Mouse (Mus musculus) liver, embryonic 15.5 days (tissue): Measurements from ENCODE around the gene Prokr2. TPM values are rescaled to one million over a fixed set of nuclear protein-coding genes. Genes with fewer than 3 reads are reported as not detected.

ENCODE experiments used
- ATAC-seq: fragments of 200-750 bp; cut with Nextera tagmentation; 2 replicates; pipeline ENCODE4 v1.8.0; 2017; ENCODE audit warnings: moderate number of reproducible peaks, mild to moderate bottlenecking, moderate library complexity; ENCODE audit not compliant: insufficient read depth
- H3K27ac ChIP-seq: fragments of 300-500 bp; sonication (generic); replicated peaks from 2 replicates; pipeline ENCODE4 v1.5.1; 2015; ENCODE audit warnings: mild to moderate bottlenecking, inconsistent platforms
- H3K27me3 ChIP-seq: fragments of 300-500 bp; sonication (generic); 2 replicates; pipeline ENCODE4 v1.6.1; 2015; ENCODE audit warnings: mild to moderate bottlenecking, inconsistent platforms
- H3K36me3 ChIP-seq: fragments of 300-500 bp; sonication (generic); replicated peaks from 2 replicates; pipeline ENCODE4 v1.6.1; 2015; ENCODE audit warnings: moderate library complexity, mild to moderate bottlenecking, inconsistent platforms
- H3K4me1 ChIP-seq: fragments of 300-500 bp; sonication (generic); replicated peaks from 2 replicates; pipeline ENCODE4 v1.6.1; 2015; ENCODE audit warnings: inconsistent platforms
- H3K4me2 ChIP-seq: fragments of 300-500 bp; sonication (generic); 2 replicates; pipeline ENCODE4 v1.6.1; 2015; ENCODE audit warnings: moderate library complexity, mild to moderate bottlenecking, inconsistent platforms
- H3K4me3 ChIP-seq: fragments of 300-500 bp; sonication (generic); replicated peaks from 2 replicates; pipeline ENCODE4 v1.5.1; 2015; ENCODE audit warnings: mild to moderate bottlenecking, inconsistent platforms
- H3K9ac ChIP-seq: fragments of 300-500 bp; sonication (generic); 2 replicates; pipeline ENCODE4 v1.6.1; 2015; ENCODE audit warnings: moderate library complexity, mild to moderate bottlenecking, inconsistent platforms
- H3K9me3 ChIP-seq: fragments of 300-500 bp; sonication (generic); replicated peaks from 2 replicates; pipeline ENCODE4 v1.6.1; 2016; ENCODE audit warnings: inconsistent platforms
- WGBS: fragments of 180-500 bp; shearing (Covaris S2); methylation state at CpG from one replicate; pipeline ENCODE4 v1.1.7; 2015; ENCODE audit warnings: mixed read lengths; ENCODE audit not compliant: insufficient replicate concordance; 5-methylcytosine and 5-hydroxymethylcytosine counted together
- polyA plus RNA-seq: library from polyadenylated mRNA; unstranded; fragments of >200 nt; fragmentation: Nextera tagmentation; extraction: Ambion mirVana; gene quantifications from 2 replicates; pipeline ENCODE4 v1.2.1, GENCODE M21; 2015

Gene Prokr2
- polyA plus RNA-seq, result 0.15 and 0.16 TPM in 2 replicates

GRCm38 (mm10) chr2:132385194-132385838, at the start of gene Prokr2:
Gene Prokr2 (minus strand): TSS chr2:132385447.
- H3K4me2 ChIP-seq, result peak within 1 kb of the TSS; percentile 62
- no peak within 1 kb of the TSS for H3K9ac ChIP-seq
- H3K4me1 ChIP-seq, result no peaks in the 10 kb centered on the region
- no peak for ATAC-seq
- 2% methylated on average over 29 of the region's 29 CpGs for WGBS
- no peak within 1 kb of the TSS for H3K27ac ChIP-seq
- peak within 1 kb of the TSS; percentile 38 for H3K4me3 ChIP-seq
- peaks cover 50% of the 10 kb centered on the region for H3K27me3 ChIP-seq
- no peaks in the 10 kb centered on the region for H3K36me3 ChIP-seq
- no peaks in the 10 kb centered on the region for H3K9me3 ChIP-seq

GRCm38 (mm10) chr2:132427160-132427941, 42.1 kb upstream of the Prokr2 start:
- Histone ChIP-seq H3K27me3 (no peaks in the 10 kb centered on the region), H3K36me3 (no peaks in the 10 kb centered on the region), H3K27ac (no peak overlapping the region), H3K9ac (no peak overlapping the region), H3K4me1 (no peaks in the 10 kb centered on the region), H3K9me3 (no peaks in the 10 kb centered on the region), H3K4me2 (no peak overlapping the region), H3K4me3 (no peak overlapping the region)
- no peak for ATAC-seq
- WGBS, result 63% methylated on average over 17 of the region's 17 CpGs

GRCm38 (mm10) chr2:132425576-132425975, 40.3 kb upstream of the Prokr2 start:
- Histone ChIP-seq H3K27me3 (no peaks in the 10 kb centered on the region), H3K4me2 (no peak overlapping the region), H3K27ac (no peak overlapping the region), H3K4me3 (no peak overlapping the region), H3K9ac (no peak overlapping the region), H3K4me1 (no peaks in the 10 kb centered on the region), H3K36me3 (no peaks in the 10 kb centered on the region), H3K9me3 (no peaks in the 10 kb centered on the region)
- ATAC-seq, result no peak
- 69% methylated on average over 6 of the region's 6 CpGs for WGBS

- H3K4me3 ChIP-seq, result no peak overlapping the region
- H3K36me3 ChIP-seq, result no peaks in the 10 kb centered on the region
- no peak overlapping the region for H3K9ac ChIP-seq
- H3K4me1 ChIP-seq, result no peaks in the 10 kb centered on the region
- H3K27me3 ChIP-seq, result no peaks in the 10 kb centered on the region
- no peak overlapping the region for H3K4me2 ChIP-seq
- no peak overlapping the region for H3K27ac ChIP-seq
- ATAC-seq, result no peak
- no peaks in the 10 kb centered on the region for H3K9me3 ChIP-seq
- WGBS, result 60% methylated on average over 7 of the region's 7 CpGs
These were observed 38.3 kb upstream of the Prokr2 start for GRCm38 (mm10) chr2:132423411-132424047.

GRCm38 (mm10) chr2:132422846-132423245, 37.6 kb upstream of the Prokr2 start:
- Histone ChIP-seq H3K27me3 (no peaks in the 10 kb centered on the region), H3K4me3 (no peak overlapping the region), H3K27ac (no peak overlapping the region), H3K9me3 (no peaks in the 10 kb centered on the region), H3K9ac (no peak overlapping the region), H3K4me2 (no peak overlapping the region), H3K36me3 (no peaks in the 10 kb centered on the region), H3K4me1 (no peaks in the 10 kb centered on the region)
- 69% methylated on average over 9 of the region's 9 CpGs for WGBS
- no peak for ATAC-seq

- WGBS, result 47% methylated on average over 2 of the region's 2 CpGs
These were observed 33.2 kb upstream of the Prokr2 start for GRCm38 (mm10) chr2:132418414-132418813.

GRCm38 (mm10) chr2:132410126-132410525, 24.9 kb upstream of the Prokr2 start:
- Histone ChIP-seq H3K4me1 (no peaks in the 10 kb centered on the region), H3K9me3 (no peaks in the 10 kb centered on the region), H3K27me3 (no peaks in the 10 kb centered on the region), H3K9ac (no peak overlapping the region), H3K4me2 (no peak overlapping the region), H3K27ac (no peak overlapping the region), H3K4me3 (no peak overlapping the region), H3K36me3 (no peaks in the 10 kb centered on the region)
- 73% methylated on average over 4 of the region's 4 CpGs for WGBS
- no peak for ATAC-seq

More at GRCm38 (mm10) chr2:132418414-132418813, 33.2 kb upstream of the Prokr2 start:
- Histone ChIP-seq H3K9ac (no peak overlapping the region), H3K4me1 (no peaks in the 10 kb centered on the region), H3K4me2 (no peak overlapping the region), H3K4me3 (no peak overlapping the region), H3K27ac (no peak overlapping the region), H3K36me3 (no peaks in the 10 kb centered on the region), H3K27me3 (no peaks in the 10 kb centered on the region), H3K9me3 (no peaks in the 10 kb centered on the region)
- ATAC-seq, result no peak

GRCm38 (mm10) chr2:132398136-132398535, 12.9 kb upstream of the Prokr2 start:
- Histone ChIP-seq H3K27me3 (no peaks in the 10 kb centered on the region), H3K27ac (no peak overlapping the region), H3K9me3 (no peaks in the 10 kb centered on the region), H3K4me1 (no peaks in the 10 kb centered on the region), H3K36me3 (no peaks in the 10 kb centered on the region), H3K9ac (no peak overlapping the region), H3K4me2 (no peak overlapping the region), H3K4me3 (no peak overlapping the region)
- no peak for ATAC-seq
- WGBS, result 60% methylated on average over 8 of the region's 8 CpGs

- Histone ChIP-seq H3K4me3 (no peak overlapping the region), H3K4me2 (no peak overlapping the region), H3K27me3 (no peaks in the 10 kb centered on the region), H3K27ac (no peak overlapping the region), H3K36me3 (no peaks in the 10 kb centered on the region), H3K9me3 (no peaks in the 10 kb centered on the region), H3K9ac (no peak overlapping the region), H3K4me1 (no peaks in the 10 kb centered on the region)
- WGBS, result 36% methylated on average over 1 of the region's 1 CpGs
- no peak for ATAC-seq
These were observed 10.5 kb upstream of the Prokr2 start for GRCm38 (mm10) chr2:132395753-132396152.

GRCm38 (mm10) chr2:132390607-132391160, 5.4 kb upstream of the Prokr2 start:
- H3K4me1 ChIP-seq, result no peaks in the 10 kb centered on the region
- no peak for ATAC-seq
- no peak overlapping the region for H3K4me3 ChIP-seq
- H3K36me3 ChIP-seq, result no peaks in the 10 kb centered on the region
- 70% methylated on average over 8 of the region's 8 CpGs for WGBS
- no peak overlapping the region for H3K4me2 ChIP-seq
- H3K27ac ChIP-seq, result no peak overlapping the region
- no peaks in the 10 kb centered on the region for H3K9me3 ChIP-seq
- no peak overlapping the region for H3K9ac ChIP-seq
- peaks cover 14% of the 10 kb centered on the region for H3K27me3 ChIP-seq

- Histone ChIP-seq H3K36me3 (no peaks in the 10 kb centered on the region), H3K4me1 (no peaks in the 10 kb centered on the region), H3K9me3 (no peaks in the 10 kb centered on the region), H3K27me3 (peaks cover 25% of the 10 kb centered on the region), H3K9ac (no peak overlapping the region), H3K4me2 (no peak overlapping the region), H3K27ac (no peak overlapping the region), H3K4me3 (no peak overlapping the region)
- WGBS, result 14% methylated on average over 7 of the region's 7 CpGs
- ATAC-seq, result no peak
These were observed 4.3 kb upstream of the Prokr2 start for GRCm38 (mm10) chr2:132389562-132389961.
